Mouse (Mus musculus) monocyte, adult 5-6 weeks (primary cell): ENCODE results near the gene Tgoln1. TPM values are rescaled to one million over a fixed set of nuclear protein-coding genes. Genes with fewer than 3 reads are reported as not detected.

Experiments used
- ATAC-seq: fragments of 153-309, 156-312 bp; replicated peaks from 2 replicates; pipeline ENCODE4 v1.8.0; 2017; ENCODE audit warnings: mild to moderate bottlenecking; ENCODE audit not compliant: low TSS enrichment, insufficient number of reproducible peaks, severe bottlenecking, poor library complexity, low FRiP score
- total RNA-seq: library from RNA; stranded (forward); fragments of 200-1000, 200-491, 200-594 nt; gene quantifications from 3 replicates; pipeline ENCODE4 v1.2.3, GENCODE M21; 2017

The Tgoln1 gene
- total RNA-seq, 1 experiment from 2014 or later = 123 TPM

DNA sequence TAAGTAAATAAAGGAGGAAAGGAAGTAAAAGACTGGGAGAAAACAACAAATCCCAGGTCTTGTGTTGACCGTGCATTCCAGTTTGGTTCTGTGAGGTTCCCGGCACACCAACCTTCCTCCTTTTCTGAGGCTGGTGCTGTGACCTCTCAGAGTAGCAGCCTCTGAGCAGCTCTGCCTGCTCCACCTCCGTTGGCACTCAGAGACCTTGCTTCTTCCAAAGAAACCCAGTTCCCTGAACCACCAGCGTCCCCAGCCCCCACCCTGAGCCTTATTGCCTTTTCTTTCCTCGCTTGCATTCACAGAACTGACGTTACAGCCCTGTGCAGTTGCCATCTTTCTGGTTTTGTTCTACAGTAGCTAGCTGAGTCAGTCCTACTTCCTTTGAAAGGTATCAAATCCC, 16.6 kb downstream of the Tgoln1 start:
- no peak for ATAC-seq

DNA sequence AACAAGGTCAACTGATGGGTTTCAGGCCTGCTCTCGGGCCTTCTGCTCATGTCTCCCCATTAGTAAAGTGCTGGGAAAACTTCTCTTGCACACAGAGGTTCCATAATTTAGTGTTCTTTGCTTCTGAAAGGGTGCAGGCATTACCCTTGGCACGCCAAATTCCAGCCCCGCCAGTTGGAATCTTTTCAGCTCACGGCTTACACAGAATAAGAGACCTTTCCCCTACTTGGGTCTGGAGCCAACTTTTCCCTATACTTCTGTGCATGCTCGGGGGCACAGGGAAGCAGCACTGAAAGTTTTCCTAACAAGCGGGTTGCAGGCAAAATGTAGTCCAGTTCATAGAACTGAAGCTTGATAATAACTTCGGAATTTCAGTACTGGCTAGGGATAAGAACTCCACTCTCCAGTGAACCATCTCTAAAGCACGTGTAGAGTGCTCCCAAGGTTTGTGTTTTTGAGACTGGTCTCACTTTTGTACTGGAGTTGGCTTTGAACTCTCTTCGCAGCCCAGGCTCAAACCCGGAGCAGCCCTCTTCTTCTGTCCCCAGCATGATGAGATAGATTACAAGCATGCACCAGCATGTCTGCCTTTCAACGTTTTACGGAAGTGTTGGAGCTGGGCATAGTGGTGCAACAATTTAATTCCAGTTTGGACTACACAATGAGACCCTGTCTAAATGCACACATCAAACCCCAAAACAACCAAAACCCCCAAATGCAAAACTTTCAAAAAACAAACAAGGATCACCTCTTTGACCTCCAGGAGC, 17.8 kb downstream of the Tgoln1 start:
- no peak for ATAC-seq

DNA sequence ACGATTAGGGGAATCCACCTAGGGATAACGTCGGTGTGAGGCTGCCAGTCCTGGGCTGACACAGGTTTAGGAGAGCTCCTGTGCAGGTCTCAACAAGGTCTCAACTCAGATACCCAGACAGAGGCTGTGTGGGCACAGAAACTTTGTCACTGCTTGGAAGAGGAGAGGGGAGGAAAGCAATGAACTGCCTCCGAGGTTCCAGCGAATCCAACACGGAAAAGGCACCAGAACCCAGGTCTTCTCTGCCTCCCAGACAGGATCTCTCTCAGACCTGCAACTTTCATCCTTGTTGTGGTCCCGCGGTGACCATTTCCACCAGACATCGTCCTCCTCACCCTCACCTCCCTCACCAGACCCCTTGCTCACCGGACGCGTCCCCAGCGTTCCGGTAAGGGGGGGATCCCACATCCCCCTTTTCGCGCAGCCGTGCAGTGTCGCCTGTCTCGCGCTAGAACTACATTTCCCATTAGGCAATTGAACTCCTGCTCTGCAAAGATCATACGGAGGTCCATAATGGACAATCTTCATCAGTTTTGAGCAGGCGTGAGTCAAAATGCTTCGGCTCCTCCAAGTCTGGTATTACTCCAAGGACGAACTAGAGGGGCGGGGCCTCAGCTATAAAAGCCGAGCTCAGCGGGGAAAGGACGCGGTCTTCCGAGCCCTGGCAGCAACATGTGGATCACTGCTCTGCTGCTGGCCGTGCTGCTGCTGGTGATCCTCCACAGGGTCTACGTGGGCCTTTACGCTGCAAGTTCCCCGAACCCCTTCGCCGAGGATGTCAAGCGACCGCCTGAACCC, 18.6 kb downstream of the Tgoln1 start, which contains the start of the genes Elmod3 and Retsat:
Elmod3 (minus strand) TSS at position 458 of the 798 bp plus-strand sequence.
Retsat (plus strand) TSS at position 520 of the 798 bp plus-strand sequence.
- peak; percentile 81 for ATAC-seq

DNA sequence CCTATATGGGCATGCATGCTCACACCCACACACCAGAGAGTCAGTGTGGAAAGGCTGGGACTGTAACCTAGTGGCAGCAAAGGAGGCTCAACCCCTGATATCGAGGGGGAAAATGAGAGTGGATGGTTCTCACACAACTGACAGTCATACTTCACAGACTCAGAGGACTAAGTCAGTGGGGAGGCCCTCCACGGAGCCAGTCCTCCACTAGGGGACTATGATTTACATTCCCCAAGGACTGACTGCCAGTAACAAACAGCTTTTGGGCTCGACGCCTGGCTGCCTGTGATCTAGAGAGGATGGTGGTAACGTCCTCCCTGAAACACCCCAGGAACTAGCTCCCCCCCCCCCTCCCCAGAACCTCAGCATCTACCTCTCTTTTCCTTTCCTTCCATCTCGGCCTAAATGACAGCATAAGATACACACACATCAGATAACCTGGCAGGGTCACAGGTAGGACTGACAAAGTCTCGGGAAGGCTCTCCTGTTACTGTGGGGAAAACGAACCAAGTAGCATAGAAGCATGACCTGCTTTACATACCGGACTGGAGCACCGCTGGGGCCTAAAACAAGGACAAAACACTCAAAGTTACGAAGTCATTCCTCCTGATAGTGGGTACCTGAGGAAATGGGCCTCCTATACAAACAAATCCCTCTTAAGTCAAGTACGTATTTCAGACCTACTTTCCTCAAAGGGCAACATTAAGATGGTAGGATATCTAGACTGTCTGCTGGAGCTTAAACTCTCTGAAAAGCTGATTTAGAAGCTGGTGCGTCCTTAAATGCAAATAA, 19.5 kb downstream of the Tgoln1 start:
- ATAC-seq = no peak

DNA sequence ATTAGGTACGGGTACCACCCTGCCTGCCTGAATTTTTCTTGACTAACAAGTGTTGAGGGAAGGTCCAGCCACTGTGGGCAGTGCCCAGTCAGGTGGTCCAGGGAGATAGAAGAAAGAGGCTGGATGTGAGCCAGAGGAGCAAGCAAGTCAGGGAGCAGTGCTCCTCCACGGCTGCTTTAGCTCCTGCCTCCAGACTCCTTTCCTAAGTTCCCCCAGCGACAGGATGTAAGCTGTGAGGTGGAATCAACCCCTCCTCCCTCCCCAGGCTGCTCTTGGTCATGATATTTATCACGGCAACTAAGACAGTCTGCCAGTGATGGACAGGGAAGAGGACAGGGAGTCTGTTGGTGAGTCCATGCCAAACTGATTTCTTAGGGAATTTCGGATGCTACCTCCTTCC, 22.9 kb downstream of the Tgoln1 start:
- ATAC-seq = no peak

DNA sequence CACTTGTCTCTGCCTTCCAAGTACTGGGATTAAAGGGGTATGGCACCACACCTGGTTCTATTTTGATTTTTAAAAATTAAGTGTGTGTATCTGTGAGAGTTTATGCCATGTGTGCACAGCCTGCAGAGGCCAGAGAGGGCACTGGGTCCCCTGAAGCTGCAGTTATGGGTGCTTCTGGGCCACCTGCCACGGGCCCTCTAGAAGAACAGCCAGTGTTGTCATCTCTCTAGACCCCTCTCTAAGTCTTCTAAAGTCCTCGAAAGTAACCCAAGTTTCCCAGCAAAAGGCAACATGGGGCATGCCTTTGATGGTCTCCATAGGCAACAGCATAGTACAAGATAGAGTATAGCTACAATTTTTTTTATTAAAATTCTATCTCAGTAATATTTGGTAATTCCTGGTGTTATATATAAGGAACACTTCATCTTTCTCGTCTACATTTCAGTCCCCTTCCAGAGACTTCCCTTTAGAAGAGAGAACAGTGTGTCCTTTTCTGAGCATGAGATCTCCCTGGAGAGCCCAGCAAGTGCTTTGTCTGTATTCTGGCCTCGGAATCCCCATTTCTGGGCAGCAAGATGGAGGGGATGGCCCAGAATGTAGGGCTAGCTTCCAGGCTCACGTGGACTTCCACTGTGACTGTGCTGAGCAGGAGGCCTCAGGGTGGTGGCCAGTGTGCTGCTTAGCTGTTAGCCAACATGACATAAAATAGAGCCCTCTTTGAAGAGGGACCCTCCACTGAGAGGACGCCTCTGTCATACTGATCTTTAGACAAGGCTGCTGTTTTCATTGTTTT, 23.6 kb downstream of the Tgoln1 start:
- ATAC-seq = no peak

DNA sequence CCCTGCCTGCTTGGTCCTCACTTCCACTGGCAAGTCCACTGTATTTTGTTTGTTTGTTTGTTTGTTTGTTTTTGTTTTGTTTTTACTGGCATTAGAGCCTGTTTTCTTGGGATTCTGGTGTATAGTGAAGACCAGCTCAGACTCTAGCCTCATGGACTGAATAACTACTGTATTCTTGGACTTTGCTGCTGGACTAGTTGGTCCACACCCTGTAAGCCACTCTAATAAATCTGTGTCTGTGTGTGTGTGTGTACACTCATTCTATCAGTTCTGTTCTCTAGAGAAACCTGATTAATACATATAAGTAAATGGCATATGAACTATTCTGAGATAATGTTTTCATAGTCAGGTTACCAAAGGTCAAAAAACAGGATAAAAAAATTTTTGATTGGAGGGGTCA, 26.7 kb downstream of the Tgoln1 start:
- no peak for ATAC-seq

DNA sequence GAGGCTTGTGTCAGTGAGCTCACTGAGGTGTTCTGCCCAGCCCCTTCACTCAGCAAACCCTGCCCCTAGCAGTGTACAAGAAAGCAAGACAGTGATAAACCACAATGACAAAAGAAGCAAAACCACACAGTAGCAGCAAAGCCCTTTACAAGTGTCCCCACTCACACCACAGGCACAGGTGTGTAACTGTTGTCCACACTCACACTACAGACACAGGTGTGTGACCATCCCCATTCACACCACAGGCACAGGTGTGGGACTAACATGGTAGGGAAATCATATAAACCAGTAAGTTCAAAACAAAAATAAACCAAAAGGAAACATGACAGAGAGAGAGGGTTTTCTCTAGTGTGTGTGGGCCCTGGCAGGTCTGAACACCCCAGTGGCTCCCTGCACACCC, 28.5 kb downstream of the Tgoln1 start:
- ATAC-seq = 0 out of 2 replicates have a peak, but pooled peaks have one; percentile 30

DNA sequence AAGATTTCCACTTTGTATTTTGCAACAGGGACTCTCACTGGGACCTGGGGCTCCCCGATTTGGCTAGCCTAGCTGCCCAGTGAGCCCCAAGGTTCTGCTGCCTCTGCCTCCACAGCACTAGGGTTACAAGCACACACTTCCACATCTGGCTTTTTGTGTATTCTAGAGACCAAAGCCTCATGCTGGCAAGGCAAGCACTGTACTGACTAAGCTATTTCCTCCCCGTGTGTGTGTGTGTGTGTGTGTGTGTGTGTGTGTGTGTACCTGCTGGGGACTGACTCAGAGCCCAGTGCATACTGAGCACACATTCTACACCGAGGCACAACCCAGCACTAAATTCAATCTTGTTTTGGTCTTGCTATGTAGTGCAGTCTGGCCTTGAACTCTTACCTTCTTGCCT, 30.1 kb downstream of the Tgoln1 start:
- ATAC-seq = no peak

DNA sequence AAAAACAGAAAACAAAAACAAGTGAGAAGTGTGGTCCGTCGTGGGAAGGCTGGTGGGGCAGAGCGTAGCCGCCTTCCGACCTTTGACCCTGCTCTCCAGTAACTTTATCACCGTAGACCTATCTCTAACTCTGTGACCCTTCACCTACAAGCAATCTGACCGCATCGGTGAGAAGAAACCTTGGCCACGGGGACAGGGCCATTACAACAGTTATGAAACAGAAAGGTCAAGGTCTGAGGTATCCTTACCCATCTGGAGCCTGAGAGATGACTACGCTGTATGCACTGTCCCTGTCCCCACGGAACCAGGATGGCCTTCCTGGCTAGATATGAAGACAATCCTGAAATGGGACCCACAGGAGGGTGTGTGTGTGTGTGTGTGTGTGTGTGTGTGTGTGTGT, 32.6 kb downstream of the Tgoln1 start:
- no peak for ATAC-seq

DNA sequence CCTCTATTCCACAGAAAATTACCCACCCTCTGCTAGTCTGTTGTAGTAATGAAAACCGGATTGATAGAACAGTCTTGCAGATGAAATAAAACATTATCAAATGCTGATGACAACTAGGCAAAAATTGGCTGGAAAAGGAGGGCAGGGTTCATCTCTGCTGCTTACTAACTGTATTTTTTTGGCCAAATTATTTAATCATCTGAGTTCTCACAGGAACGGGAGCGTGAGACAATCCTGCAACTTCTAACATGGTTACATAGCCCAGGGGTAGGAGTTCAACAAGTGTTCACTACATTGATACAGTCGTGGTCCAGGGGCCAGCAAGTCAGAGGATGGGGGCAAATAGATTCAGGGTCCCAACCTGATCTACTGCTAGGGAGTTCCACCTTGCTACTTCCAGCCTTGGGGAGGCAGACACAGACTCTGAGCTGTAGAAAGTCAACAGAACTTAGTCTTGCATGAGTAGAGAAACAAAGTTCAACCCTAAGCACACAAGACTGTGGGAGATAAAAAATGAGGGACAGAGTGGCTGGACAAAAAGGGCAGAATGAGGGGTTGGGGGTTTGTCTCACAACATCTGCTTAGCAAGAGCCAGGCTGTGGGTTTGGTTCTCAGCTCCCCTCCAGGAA, 33.5 kb downstream of the Tgoln1 start:
- ATAC-seq = no peak

DNA sequence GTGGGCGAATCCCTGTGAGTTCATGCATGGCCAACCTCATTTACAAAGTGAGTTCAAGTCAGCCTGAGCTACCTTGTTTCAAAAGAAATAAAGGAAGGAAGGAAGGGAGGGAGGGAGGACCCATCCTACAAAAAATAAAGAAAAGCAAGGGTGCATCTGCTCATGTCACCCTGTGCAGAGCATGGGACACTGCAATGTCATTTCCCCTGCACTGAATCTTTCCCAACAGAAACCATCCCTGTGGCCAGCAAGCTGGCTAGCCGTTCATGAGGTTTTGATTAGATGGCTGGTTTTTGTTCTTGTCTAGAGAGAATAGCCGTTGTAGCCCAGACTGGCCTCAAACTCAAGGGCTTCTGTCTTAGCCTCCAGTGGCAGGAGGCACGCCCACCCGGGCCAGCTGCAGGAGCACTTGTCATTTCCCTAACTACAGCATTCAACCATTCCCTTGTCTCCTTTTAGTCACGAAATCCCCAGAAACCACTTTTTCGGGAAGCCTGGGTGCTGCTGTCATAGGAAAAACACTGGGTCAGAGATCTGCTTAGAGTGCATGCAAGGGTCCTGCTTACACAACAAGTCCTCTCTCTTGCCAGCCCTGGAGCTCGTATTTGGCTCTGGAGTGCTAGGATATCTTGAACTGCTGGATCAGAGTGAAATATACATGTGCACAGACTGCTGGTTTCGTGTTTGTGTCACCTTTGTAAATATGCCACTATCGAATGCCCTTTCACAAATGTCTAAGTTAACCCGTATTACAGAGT, 35.0 kb downstream of the Tgoln1 start:
- ATAC-seq = no peak

DNA sequence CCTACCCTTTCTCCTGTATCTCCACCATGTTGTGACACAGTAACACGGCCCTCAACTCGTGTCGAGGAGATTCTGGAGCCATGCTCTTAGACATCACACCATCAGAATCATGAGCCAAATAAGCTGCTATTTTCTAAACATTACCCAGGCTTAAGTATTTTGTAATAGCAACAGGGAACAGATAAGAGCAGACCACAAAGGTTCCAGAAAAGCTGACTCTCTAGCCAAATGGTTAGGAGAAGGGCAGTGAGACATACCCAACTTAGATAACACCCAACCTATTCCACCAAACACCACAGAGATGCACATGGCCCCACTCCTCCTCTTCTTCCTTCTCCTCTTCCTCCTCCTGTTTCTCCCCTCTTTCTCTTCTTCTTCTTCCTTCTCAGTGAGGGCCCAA, 40.8 kb downstream of the Tgoln1 start:
- no peak for ATAC-seq

DNA sequence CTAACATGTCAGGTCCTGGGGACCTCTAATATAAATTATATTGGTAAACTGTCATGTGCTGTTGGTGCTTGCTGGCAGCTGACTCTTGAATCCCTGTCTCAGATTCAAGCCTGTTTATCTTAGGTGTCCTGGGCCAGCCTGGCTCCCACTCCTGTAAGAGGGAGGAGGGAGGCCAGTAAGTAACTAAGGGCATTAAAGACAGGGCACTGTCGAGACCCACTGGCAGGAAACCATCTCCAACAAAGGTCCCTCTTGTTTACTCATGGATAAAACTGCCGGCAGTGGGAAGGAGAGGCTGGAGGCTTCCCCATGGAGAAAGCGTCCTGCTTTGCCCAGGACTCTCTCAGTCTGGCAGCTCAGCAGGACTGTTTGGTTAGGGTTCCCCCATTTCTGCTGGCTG, 45.0 kb downstream of the Tgoln1 start:
- ATAC-seq = no peak

DNA sequence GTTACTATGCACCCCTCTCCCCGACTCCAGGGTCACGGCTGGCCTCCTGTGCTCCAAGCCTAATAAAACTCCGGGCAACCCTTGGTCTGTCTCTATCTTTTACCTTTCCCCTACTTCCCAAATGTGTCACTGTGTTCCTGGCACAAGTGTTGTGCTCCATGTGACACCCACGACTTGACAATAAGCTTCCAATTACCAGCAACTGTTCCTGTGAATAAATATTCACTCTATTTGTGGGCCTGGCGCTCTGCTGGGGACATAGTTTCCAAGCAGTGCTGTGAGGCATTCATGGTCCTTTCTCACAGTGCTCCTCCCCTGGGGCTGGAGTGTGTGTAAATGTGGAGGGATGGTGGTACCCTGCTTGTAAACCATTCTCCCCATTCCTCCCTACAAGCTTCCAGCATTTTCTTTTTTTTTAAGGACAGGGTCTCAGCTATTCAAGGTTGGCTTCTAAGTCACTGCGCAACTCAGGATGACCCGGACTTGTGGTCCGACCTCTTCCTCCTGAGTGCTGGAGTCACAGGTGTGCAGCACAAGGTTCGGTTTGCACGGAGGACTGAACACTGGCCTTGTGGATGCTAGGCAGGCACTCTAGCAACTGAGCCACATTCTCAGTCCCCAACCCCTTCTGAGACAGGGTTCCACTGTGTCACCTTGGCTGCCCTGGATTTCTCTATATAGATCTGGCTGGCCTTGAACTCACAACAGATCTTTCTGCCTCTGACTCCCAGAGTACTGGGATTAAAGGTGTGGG, 46.0 kb downstream of the Tgoln1 start:
- ATAC-seq = no peak

DNA sequence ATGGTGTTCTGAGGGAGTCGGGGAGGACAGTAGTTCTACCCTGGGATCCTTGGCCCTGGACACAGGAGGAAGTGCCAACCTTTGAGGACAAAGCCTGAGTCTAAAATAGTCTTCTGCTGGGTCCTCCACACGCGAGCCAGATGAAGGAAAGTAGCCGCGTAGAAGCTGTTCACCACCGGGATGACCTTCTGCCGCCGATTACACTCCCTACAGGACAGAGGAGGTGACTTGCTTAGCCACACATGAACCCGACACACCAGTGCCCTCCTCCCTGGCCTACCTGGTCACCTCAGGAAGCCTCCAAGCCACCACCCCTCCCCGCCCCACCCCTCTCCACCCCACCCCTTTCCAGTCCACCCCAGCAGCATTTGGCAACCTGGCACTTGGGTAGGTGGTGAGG, 48.1 kb downstream of the Tgoln1 start:
- no peak for ATAC-seq

DNA sequence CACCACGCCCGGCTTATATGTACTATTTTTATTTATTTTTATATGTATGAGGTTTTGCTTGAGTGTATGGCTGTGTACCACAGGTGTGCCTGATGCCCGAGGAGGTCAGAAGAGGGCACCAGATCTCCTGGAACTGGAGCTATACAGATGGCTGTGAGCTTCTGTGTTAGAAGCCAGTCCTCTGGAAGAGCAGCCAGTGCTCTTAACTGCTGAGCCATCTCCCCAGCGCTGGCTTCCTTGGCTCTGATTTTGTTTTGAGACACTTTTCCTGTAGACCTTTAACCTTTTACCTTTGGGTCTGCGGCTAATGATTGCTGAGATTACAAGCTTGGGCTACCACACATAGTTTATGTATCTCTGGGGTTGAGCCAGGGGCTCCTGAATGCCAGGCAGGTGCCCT, 49.3 kb downstream of the Tgoln1 start:
- ATAC-seq = no peak
